Mouse (Mus musculus): Measurements from ENCODE around the gene Fam221b. TPM values are rescaled to one million over a fixed set of nuclear protein-coding genes. Genes with fewer than 3 reads are reported as not detected.

The Fam221b gene
- polyA plus RNA-seq (2014; fragmentation: Illumina TruSeq; extraction: RNeasy Lipid Tissue Mini Kit (QIAGEN cat#74804); ENCODE audit: low read depth, low replicate concordance): 0.17 TPM

DNA sequence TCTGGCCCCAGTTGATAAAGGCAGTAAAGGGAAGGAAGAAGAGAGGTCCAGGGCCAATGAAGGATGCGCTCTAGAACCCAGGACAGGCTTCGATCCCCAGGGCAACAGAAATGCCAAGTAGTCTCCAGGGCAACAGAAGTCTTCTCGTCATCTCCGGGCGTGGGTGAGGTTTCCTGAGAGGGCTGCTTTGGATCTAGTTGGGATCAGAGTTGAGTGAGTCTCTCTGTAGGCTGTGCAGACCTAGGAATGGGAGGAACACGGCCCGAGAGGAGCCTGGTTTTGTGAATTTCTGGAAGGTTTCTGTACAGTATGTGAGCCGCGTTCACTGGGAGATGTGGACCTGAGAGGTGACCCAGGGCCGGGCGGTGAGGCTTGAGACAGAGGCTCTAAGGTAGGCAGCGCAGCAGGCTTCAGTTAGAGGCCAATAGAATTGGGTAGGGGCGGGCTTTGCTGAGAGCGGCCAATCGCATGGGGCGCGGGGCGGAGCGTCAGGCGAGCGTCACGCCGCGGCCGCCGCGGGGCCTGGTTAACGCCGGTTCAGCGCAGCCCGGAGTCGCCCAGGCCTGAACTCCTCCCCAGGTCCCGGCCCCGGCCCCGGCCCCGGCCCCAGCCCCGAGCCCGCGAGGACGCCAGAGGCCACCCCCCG lies at the start of gene Fam221b, which contains the start of gene Tmem8b:
Fam221b (minus strand) TSS at position 364 of the 646 bp plus-strand sequence.
Tmem8b (plus strand) TSS at position 190 of the 646 bp plus-strand sequence.

DNA sequence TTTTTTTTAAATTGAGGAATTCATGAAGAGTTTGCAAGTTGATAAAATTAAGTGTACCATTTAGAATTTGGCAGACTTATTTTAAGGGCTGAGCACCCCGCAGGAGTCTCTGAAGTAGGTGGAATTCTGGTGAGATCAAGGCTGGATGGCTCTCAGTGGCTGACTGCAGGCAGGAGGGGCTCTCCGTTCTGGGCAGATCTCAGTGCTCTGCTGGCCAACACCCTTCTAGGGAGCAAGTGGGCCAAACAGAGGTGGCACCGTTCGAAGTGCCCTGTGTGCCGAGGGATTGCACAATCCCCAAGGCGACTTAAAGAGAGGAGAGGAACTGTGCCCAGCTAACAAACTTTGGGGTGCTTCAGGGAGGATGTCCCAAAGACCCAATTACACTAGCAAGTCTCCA lies 40.9 kb upstream of the Fam221b start, which contains the start of gene Olfr71:
Olfr71 (minus strand) TSS at position 387 of the 400 bp plus-strand sequence.

DNA sequence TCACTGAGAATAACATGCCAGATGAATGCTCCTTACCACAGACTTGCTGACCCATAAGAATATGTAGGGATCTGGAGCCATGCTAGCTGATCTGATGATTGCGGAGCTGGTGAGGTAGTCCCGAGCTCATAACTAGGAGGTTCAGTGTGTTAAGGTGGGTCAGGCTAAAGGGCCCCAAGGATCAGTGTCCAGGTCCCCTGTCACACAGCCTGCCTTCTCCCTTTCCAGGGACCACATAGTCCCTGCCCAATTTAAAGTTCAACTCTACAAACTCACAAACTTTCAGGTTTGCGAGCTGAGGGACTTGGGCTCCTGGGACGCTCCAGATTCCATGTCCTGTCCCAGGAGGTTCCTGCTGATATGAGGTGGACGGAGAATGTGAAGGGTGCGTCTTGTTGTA lies 31.8 kb upstream of the Fam221b start, which contains the start of gene Olfr70:
Olfr70 (minus strand) TSS at position 101 of the 400 bp plus-strand sequence.

GRCm38 (mm10) chr4:43656339-43657109 lies 12.4 kb downstream of the Fam221b start, which contains the start of gene Hint2:
TSS of gene Hint2 (minus strand) at chr4:43656466.

DNA sequence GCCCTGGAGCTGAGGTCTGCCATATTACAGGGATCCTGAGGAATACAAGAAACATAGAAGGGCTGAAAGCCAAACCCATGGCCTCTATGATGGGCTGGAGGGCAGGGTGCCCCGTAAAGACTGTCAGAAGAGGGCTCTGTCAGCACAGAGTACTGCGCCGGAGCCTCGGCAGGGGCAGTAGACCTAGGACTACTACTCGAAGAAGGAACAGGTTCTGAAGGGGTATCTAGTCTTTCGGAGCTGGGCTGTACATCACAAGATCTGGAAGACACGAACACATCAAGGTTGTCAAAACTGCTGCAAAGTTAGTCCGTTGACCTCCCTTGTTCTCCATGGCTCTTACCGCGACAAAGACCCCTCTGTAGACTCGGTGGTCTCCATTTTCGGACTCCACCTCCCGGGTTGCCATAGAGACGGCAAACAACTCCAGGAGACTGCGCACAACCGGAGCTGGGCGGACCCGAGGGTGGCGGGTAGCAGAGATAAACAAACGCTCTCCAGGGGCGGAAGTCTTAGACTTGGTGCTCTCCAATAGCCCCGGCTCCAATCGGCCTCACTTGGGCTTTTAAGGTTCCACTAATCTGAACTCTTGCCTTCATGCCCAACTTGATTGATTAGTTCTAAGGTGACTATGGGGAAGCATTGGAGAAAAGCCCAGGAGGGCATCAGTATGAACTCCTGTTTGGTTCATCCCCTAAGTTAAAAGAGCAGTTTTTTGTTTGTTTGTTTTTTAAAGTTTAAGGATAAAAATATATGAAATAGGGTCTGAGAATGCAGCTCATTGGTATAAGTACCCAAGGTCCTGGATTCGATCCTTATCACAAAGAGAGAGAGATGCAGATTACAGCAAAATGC lies 15.6 kb downstream of the Fam221b start, which contains the start of gene Spag8:
Spag8 (minus strand) TSS at position 434 of the 855 bp plus-strand sequence.

DNA sequence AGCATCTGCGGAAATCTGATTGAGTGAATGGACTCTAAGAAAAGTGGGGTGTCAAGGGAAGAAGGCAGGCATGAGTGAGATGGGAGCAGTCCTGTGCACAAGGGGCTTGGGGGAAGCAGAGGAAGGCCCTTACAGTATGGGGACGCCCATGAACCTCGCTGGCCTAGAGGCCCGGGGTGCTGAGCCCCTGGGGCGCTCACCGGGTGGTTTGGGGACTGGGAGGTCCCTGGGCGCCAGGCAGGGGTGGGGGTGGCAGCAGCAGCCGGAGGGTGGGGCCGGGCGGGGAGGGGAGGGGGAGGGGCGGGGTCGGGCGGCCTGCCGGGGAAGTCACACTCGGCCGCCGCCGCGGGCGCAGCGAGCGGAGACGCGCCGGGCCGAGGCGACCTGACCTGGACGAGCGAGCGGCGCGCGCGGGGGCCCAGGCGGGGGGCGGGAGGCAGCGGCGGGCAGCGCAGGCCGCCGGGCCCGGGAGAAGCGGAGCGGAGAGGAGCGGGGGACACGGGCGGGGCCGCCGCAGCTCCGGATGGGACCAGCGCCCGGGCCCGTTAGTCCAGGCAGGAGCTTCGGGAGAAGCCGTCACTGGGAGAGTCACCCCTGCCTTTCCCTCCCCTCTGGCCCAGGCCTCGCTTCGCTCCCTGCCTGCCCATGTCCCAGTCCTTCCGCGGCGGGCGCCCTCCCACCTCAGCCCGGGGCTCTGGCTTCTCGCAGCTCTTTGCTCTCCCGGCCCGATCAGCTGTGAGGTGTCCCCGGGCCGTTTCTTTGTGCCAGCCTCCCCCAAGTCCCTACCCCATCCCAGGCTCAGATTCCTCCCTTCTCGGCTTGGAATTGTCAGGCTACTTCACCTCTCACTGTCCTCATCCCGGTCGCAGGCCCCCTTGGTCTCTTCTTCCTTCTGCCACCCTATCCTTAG lies 37.6 kb downstream of the Fam221b start, which contains the start of gene Npr2:
Npr2 (plus strand) TSS at position 890 of the 910 bp plus-strand sequence.

Other genes with a start within 250 kb of the Fam221b start
- gene Fam166b, start 240.0 kb downstream of the Fam221b start, polyA plus RNA-seq (2014; fragmentation: Illumina TruSeq; extraction: RNeasy Lipid Tissue Mini Kit (QIAGEN cat#74804); ENCODE audit: low read depth, low replicate concordance): not detected
- 0.58 TPM for gene Tesk1, start 227.2 kb downstream of the Fam221b start, polyA plus RNA-seq (2014; fragmentation: Illumina TruSeq; extraction: RNeasy Lipid Tissue Mini Kit (QIAGEN cat#74804); ENCODE audit: low read depth, low replicate concordance)
- gene Cd72, start 214.5 kb downstream of the Fam221b start, polyA plus RNA-seq (2014; fragmentation: Illumina TruSeq; extraction: RNeasy Lipid Tissue Mini Kit (QIAGEN cat#74804); ENCODE audit: low read depth, low replicate concordance): 1.6 TPM
- gene Sit1, start 185.4 kb downstream of the Fam221b start, polyA plus RNA-seq (2014; fragmentation: Illumina TruSeq; extraction: RNeasy Lipid Tissue Mini Kit (QIAGEN cat#74804); ENCODE audit: low read depth, low replicate concordance): not detected
- 10.8 TPM for gene Ccdc107, start 176.2 kb downstream of the Fam221b start, polyA plus RNA-seq (2014; fragmentation: Illumina TruSeq; extraction: RNeasy Lipid Tissue Mini Kit (QIAGEN cat#74804); ENCODE audit: low read depth, low replicate concordance)
- 1.4 TPM for gene Arhgef39, start 169.4 kb downstream of the Fam221b start, polyA plus RNA-seq (2014; fragmentation: Illumina TruSeq; extraction: RNeasy Lipid Tissue Mini Kit (QIAGEN cat#74804); ENCODE audit: low read depth, low replicate concordance)
- not detected for gene Car9, start 162.2 kb downstream of the Fam221b start, polyA plus RNA-seq (2014; fragmentation: Illumina TruSeq; extraction: RNeasy Lipid Tissue Mini Kit (QIAGEN cat#74804); ENCODE audit: low read depth, low replicate concordance)
- 13.8 TPM for gene Tpm2, start 145.4 kb downstream of the Fam221b start, polyA plus RNA-seq (2014; fragmentation: Illumina TruSeq; extraction: RNeasy Lipid Tissue Mini Kit (QIAGEN cat#74804); ENCODE audit: low read depth, low replicate concordance)
- gene Creb3, start 106.8 kb downstream of the Fam221b start, polyA plus RNA-seq (2014; fragmentation: Illumina TruSeq; extraction: RNeasy Lipid Tissue Mini Kit (QIAGEN cat#74804); ENCODE audit: low read depth, low replicate concordance): 30.6 TPM
- 297 TPM for gene Tln1, start 106.5 kb downstream of the Fam221b start, polyA plus RNA-seq (2014; fragmentation: Illumina TruSeq; extraction: RNeasy Lipid Tissue Mini Kit (QIAGEN cat#74804); ENCODE audit: low read depth, low replicate concordance)
- 3.9 TPM for gene Rgp1, start 90.4 kb downstream of the Fam221b start, polyA plus RNA-seq (2014; fragmentation: Illumina TruSeq; extraction: RNeasy Lipid Tissue Mini Kit (QIAGEN cat#74804); ENCODE audit: low read depth, low replicate concordance)
- gene Gba2, start 90.3 kb downstream of the Fam221b start, polyA plus RNA-seq (2014; fragmentation: Illumina TruSeq; extraction: RNeasy Lipid Tissue Mini Kit (QIAGEN cat#74804); ENCODE audit: low read depth, low replicate concordance): 2.4 TPM
- not detected for gene Msmp, start 84.7 kb downstream of the Fam221b start, polyA plus RNA-seq (2014; fragmentation: Illumina TruSeq; extraction: RNeasy Lipid Tissue Mini Kit (QIAGEN cat#74804); ENCODE audit: low read depth, low replicate concordance)
- gene Npr2, start 37.2 kb downstream of the Fam221b start, polyA plus RNA-seq (2014; fragmentation: Illumina TruSeq; extraction: RNeasy Lipid Tissue Mini Kit (QIAGEN cat#74804); ENCODE audit: low read depth, low replicate concordance): 9.6 TPM
- not detected for gene Spag8, start 15.6 kb downstream of the Fam221b start, polyA plus RNA-seq (2014; fragmentation: Illumina TruSeq; extraction: RNeasy Lipid Tissue Mini Kit (QIAGEN cat#74804); ENCODE audit: low read depth, low replicate concordance)
- 3.3 TPM for gene Hint2, start 12.7 kb downstream of the Fam221b start, polyA plus RNA-seq (2014; fragmentation: Illumina TruSeq; extraction: RNeasy Lipid Tissue Mini Kit (QIAGEN cat#74804); ENCODE audit: low read depth, low replicate concordance)
- gene Tmem8b, start 174 bp downstream of the Fam221b start, polyA plus RNA-seq (2014; fragmentation: Illumina TruSeq; extraction: RNeasy Lipid Tissue Mini Kit (QIAGEN cat#74804); ENCODE audit: low read depth, low replicate concordance): 2.6 TPM
- gene Olfr70, start 31.7 kb upstream of the Fam221b start, polyA plus RNA-seq (2014; fragmentation: Illumina TruSeq; extraction: RNeasy Lipid Tissue Mini Kit (QIAGEN cat#74804); ENCODE audit: low read depth, low replicate concordance): not detected
- not detected for gene Olfr71, start 41.1 kb upstream of the Fam221b start, polyA plus RNA-seq (2014; fragmentation: Illumina TruSeq; extraction: RNeasy Lipid Tissue Mini Kit (QIAGEN cat#74804); ENCODE audit: low read depth, low replicate concordance)
- not detected for gene Hrct1, start 58.0 kb upstream of the Fam221b start, polyA plus RNA-seq (2014; fragmentation: Illumina TruSeq; extraction: RNeasy Lipid Tissue Mini Kit (QIAGEN cat#74804); ENCODE audit: low read depth, low replicate concordance)
- gene Spaar, start 60.9 kb upstream of the Fam221b start, polyA plus RNA-seq (2014; fragmentation: Illumina TruSeq; extraction: RNeasy Lipid Tissue Mini Kit (QIAGEN cat#74804); ENCODE audit: low read depth, low replicate concordance): 0.87 TPM
- gene Olfr159, start 101.9 kb upstream of the Fam221b start, polyA plus RNA-seq (2014; fragmentation: Illumina TruSeq; extraction: RNeasy Lipid Tissue Mini Kit (QIAGEN cat#74804); ENCODE audit: low read depth, low replicate concordance): not detected
- not detected for gene Olfr156, start 154.8 kb upstream of the Fam221b start, polyA plus RNA-seq (2014; fragmentation: Illumina TruSeq; extraction: RNeasy Lipid Tissue Mini Kit (QIAGEN cat#74804); ENCODE audit: low read depth, low replicate concordance)
- gene Olfr157, start 171.1 kb upstream of the Fam221b start, polyA plus RNA-seq (2014; fragmentation: Illumina TruSeq; extraction: RNeasy Lipid Tissue Mini Kit (QIAGEN cat#74804); ENCODE audit: low read depth, low replicate concordance): not detected
- gene Olfr155, start 182.4 kb upstream of the Fam221b start, polyA plus RNA-seq (2014; fragmentation: Illumina TruSeq; extraction: RNeasy Lipid Tissue Mini Kit (QIAGEN cat#74804); ENCODE audit: low read depth, low replicate concordance): not detected
- 22.4 TPM for gene Reck, start 206.4 kb upstream of the Fam221b start, polyA plus RNA-seq (2014; fragmentation: Illumina TruSeq; extraction: RNeasy Lipid Tissue Mini Kit (QIAGEN cat#74804); ENCODE audit: low read depth, low replicate concordance)

Measured in adrenal gland, adult 10 weeks (tissue).